Comparison of ENCODE assay signal across 8 mouse cellular contexts in the genomic region with DNA sequence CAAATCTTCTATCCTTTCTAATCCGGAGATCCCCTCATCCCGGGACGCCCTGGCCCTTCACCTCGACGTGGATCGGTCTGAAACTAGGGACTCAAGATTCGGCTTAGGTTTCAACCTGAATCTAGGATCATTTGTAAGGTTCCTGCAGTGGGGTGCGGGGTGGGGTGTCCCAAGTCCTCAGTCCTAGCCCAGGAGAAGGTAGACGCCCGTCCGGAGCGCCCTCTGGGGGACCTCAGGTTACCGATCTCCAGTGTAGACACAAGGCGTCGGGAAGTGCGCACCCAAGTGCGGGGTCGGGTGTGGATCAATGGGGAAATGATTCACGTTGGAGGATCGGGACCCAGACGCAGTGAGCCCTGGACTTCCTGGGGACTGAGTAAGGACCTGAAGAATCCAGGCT. TPM values are rescaled to one million over a fixed set of nuclear protein-coding genes. Genes with fewer than 3 reads are reported as not detected.
A peak's percentile ranks its signal among the peaks of the same experiment; 100 is the strongest.
DNase-seq lines count a peak whose midpoint lies in the region; ATAC-seq and TF ChIP-seq lines count a peak whose summit lies in the region.

No protein-coding gene starts in this region.

- H3K27me3 ChIP-seq in midbrain, embryonic 12.5 days, result peaks cover 60% of the 10 kb centered on the region
- peaks cover 9% of the 10 kb centered on the region for H3K27me3 ChIP-seq in midbrain, postnatal 0 days (ENCODE audit: insufficient read depth, low read length)
- peaks cover 16% of the 10 kb centered on the region; the same call in 1 of the 2 replicates for H3K27me3 ChIP-seq in limb, embryonic 14.5 days (ENCODE audit: control insufficient read depth, insufficient read depth, low read length)
- H3K27me3 ChIP-seq in neural tube, embryonic 11.5 days (ENCODE audit: control insufficient read depth, insufficient read depth, low read length), result peaks cover 19% of the 10 kb centered on the region

- H3K36me3 ChIP-seq in midbrain, embryonic 12.5 days, result no peaks in the 10 kb centered on the region
- H3K36me3 ChIP-seq in midbrain, postnatal 0 days (ENCODE audit: insufficient read depth, low read length), result no peaks in the 10 kb centered on the region
- no peaks in the 10 kb centered on the region for H3K36me3 ChIP-seq in limb, embryonic 14.5 days (ENCODE audit: control insufficient read depth, insufficient read depth, low read length)
- H3K36me3 ChIP-seq in neural tube, embryonic 11.5 days (ENCODE audit: control insufficient read depth, insufficient read depth, low read length), result no peaks in the 10 kb centered on the region

- intact Hi-C loops in heart, postnatal 25 days (cut with DNase I), result no loop called here

- 2% methylated on average over 21 of the region's 21 CpGs for WGBS in midbrain, embryonic 12.5 days
- under 1% methylated on average over 21 of the region's 21 CpGs for WGBS in midbrain, postnatal 0 days
- WGBS in limb, embryonic 14.5 days, result 2% methylated on average over 21 of the region's 21 CpGs
- WGBS in neural tube, embryonic 11.5 days, result 1% methylated on average over 21 of the region's 21 CpGs

- H3K4me2 ChIP-seq in midbrain, embryonic 12.5 days (replicated peaks), result peak overlapping the region; percentile 17; the same call in 1 of the 2 replicates
- no peak overlapping the region for H3K4me2 ChIP-seq in midbrain, postnatal 0 days (ENCODE audit: low read depth, low read length, poor library complexity, severe bottlenecking)
- H3K4me2 ChIP-seq in limb, embryonic 14.5 days (replicated peaks; ENCODE audit: low read depth, low read length, severe bottlenecking), result no peak overlapping the region
- H3K4me2 ChIP-seq in neural tube, embryonic 11.5 days (ENCODE audit: low read depth), result no peak overlapping the region

- 0 out of 2 replicates have a peak, but pooled peaks cover 4% of the 10 kb centered on the region for H3K4me1 ChIP-seq in midbrain, embryonic 12.5 days
- no peaks in the 10 kb centered on the region for H3K4me1 ChIP-seq in midbrain, postnatal 0 days (ENCODE audit: insufficient read depth, low read length)
- H3K4me1 ChIP-seq in limb, embryonic 14.5 days (ENCODE audit: control insufficient read depth, insufficient read depth, low read length), result no peaks in the 10 kb centered on the region
- H3K4me1 ChIP-seq in neural tube, embryonic 11.5 days (ENCODE audit: control insufficient read depth, insufficient read depth, low read length), result no peaks in the 10 kb centered on the region

- no peak for DNase-seq in midbrain, postnatal 0 days (ENCODE audit: low spot score)
- peak; percentile 19 for DNase-seq in embryo, embryonic 9.5 days (ENCODE audit: extremely low spot score)
- peak; percentile 28 for DNase-seq in heart, postnatal 25 days (ENCODE audit: low spot score)
- DNase-seq in limb, embryonic 14.5 days (ENCODE audit: low spot score), result no peak
- peak; percentile 25 for DNase-seq in neural tube, embryonic 11.5 days (ENCODE audit: low spot score)
- no peak for DNase-seq in spleen, postnatal 36 days (ENCODE audit: low spot score in 2 of 2)
- DNase-seq in right cerebral cortex, postnatal 10 days (ENCODE audit: low spot score in 2 of 2), result no peak

- no peak for ATAC-seq in midbrain, embryonic 12.5 days (ENCODE audit: low FRiP score, low read depth)
- no peak for ATAC-seq in midbrain, postnatal 0 days (ENCODE audit: low FRiP score)
- no peak for ATAC-seq in limb, embryonic 14.5 days (ENCODE audit: low FRiP score, low read depth)
- no peak for ATAC-seq in neural tube, embryonic 11.5 days (ENCODE audit: insufficient read depth, low FRiP score, low TSS enrichment)

- no peak overlapping the region for H3K4me3 ChIP-seq in midbrain, embryonic 12.5 days
- no peak overlapping the region for H3K4me3 ChIP-seq in midbrain, postnatal 0 days (ENCODE audit: low read depth, low read length)
- H3K4me3 ChIP-seq in limb, embryonic 14.5 days (replicated peaks; ENCODE audit: low read length), result peak overlapping the region; percentile 5; the same call in 1 of the 2 replicates
- H3K4me3 ChIP-seq in neural tube, embryonic 11.5 days (ENCODE audit: low read depth, low read length), result no peak overlapping the region

- H3K27ac ChIP-seq in midbrain, embryonic 12.5 days (replicated peaks), result no peak overlapping the region
- no peak overlapping the region for H3K27ac ChIP-seq in midbrain, postnatal 0 days (ENCODE audit: low read depth, low read length)
- no peak overlapping the region for H3K27ac ChIP-seq in limb, embryonic 14.5 days (replicated peaks; ENCODE audit: low read depth, low read length)
- no peak overlapping the region for H3K27ac ChIP-seq in neural tube, embryonic 11.5 days (ENCODE audit: low read depth, low read length)

- no peak for TF ChIP-seq CTCF in midbrain, postnatal 0 days (IDR thresholded peaks at IDR 0.05)

- no peak for TF ChIP-seq POLR2A in limb, embryonic 14.5 days (IDR thresholded peaks at IDR 0.05; ENCODE audit: borderline replicate concordance, extremely low read depth, insufficient read depth, insufficient read length)

- no peaks in the 10 kb centered on the region for H3K9me3 ChIP-seq in midbrain, embryonic 12.5 days
- H3K9me3 ChIP-seq in midbrain, postnatal 0 days (ENCODE audit: low read length), result no peaks in the 10 kb centered on the region
- no peaks in the 10 kb centered on the region for H3K9me3 ChIP-seq in limb, embryonic 14.5 days (ENCODE audit: control insufficient read depth, low read length)
- H3K9me3 ChIP-seq in neural tube, embryonic 11.5 days (ENCODE audit: control insufficient read depth, low read length), result no peaks in the 10 kb centered on the region

- H3K9ac ChIP-seq in midbrain, embryonic 12.5 days (replicated peaks), result no peak overlapping the region
- H3K9ac ChIP-seq in midbrain, postnatal 0 days (replicated peaks; ENCODE audit: low read length, poor library complexity, severe bottlenecking), result no peak overlapping the region
- H3K9ac ChIP-seq in limb, embryonic 14.5 days (ENCODE audit: low read depth, low read length, severe bottlenecking), result no peak overlapping the region
- H3K9ac ChIP-seq in neural tube, embryonic 11.5 days (ENCODE audit: low read length), result no peak overlapping the region

RNA-seq across cellular contexts. Expression of a gene that starts 21.8 kb away (rescaled TPM):
- not detected in 2 replicates for polyA plus RNA-seq in midbrain, embryonic 12.5 days (2016; fragmentation: Nextera tagmentation; extraction: Ambion mirVana)
- total RNA-seq in midbrain, postnatal 0 days (2014; rRNA removed), result not detected in 2 replicates
- not detected in 2 replicates for polyA plus RNA-seq in midbrain, postnatal 0 days (2015; fragmentation: Nextera tagmentation; extraction: Ambion mirVana)
- total RNA-seq in heart, postnatal 25 days (2021), result not detected
- not detected in 2 replicates for polyA plus RNA-seq in limb, embryonic 14.5 days (2012; rRNA removed)
- not detected in 2 replicates for polyA plus RNA-seq in limb, embryonic 14.5 days (2014; fragmentation: Nextera tagmentation; extraction: Ambion mirVana)
- polyA plus RNA-seq in neural tube, embryonic 11.5 days (2014; fragmentation: Nextera tagmentation; extraction: Ambion mirVana), result not detected in 2 replicates

RNA-seq across cellular contexts. Expression of a gene that starts 46.7 kb away (rescaled TPM):
- not detected in 2 replicates for polyA plus RNA-seq in midbrain, embryonic 12.5 days (2016; fragmentation: Nextera tagmentation; extraction: Ambion mirVana)
- total RNA-seq in midbrain, postnatal 0 days (2014; rRNA removed), result not detected in 2 replicates
- polyA plus RNA-seq in midbrain, postnatal 0 days (2015; fragmentation: Nextera tagmentation; extraction: Ambion mirVana), result not detected in 2 replicates
- not detected for total RNA-seq in heart, postnatal 25 days (2021)
- not detected in 2 replicates for polyA plus RNA-seq in limb, embryonic 14.5 days (2012; rRNA removed)
- not detected in 2 replicates for polyA plus RNA-seq in limb, embryonic 14.5 days (2014; fragmentation: Nextera tagmentation; extraction: Ambion mirVana)
- not detected in 2 replicates for polyA plus RNA-seq in neural tube, embryonic 11.5 days (2014; fragmentation: Nextera tagmentation; extraction: Ambion mirVana)

Comparison
In these comparisons a context has a peak if more than half of its experiments do, and no peak if none do; other contexts are left out.
1. DNase-seq: peak in embryo, embryonic 9.5 days (single experiment), heart, postnatal 25 days (single experiment) and neural tube, embryonic 11.5 days (single experiment); none in midbrain, postnatal 0 days (single experiment), limb, embryonic 14.5 days (single experiment), spleen, postnatal 36 days (0 of 2) and right cerebral cortex, postnatal 10 days (0 of 2).